Mouse (Mus musculus) thymus, adult 2 months (tissue): Measurements from ENCODE around the gene Fancd2os. TPM values are rescaled to one million over a fixed set of nuclear protein-coding genes. Genes with fewer than 3 reads are reported as not detected.

Experiments
- DNase-seq: peaks from one replicate; pipeline ENCODE4 v3.0.0; 2021
- H3K27ac ChIP-seq: fragments of 200-500 bp; 2 replicates; pipeline ENCODE4 v1.5.1; 2012; ENCODE audit warnings: low read length, control low read depth; ENCODE audit not compliant: control insufficient read depth, insufficient read depth
- H3K27me3 ChIP-seq: fragments of 200-500 bp; 2 replicates; pipeline ENCODE4 v1.6.1; 2012; ENCODE audit warnings: mild to moderate bottlenecking, low read length, moderate library complexity, mixed read lengths; ENCODE audit not compliant: control insufficient read depth, insufficient read depth
- H3K36me3 ChIP-seq: fragments of 200-500 bp; 2 replicates; pipeline ENCODE4 v1.6.1; 2012; ENCODE audit warnings: mild to moderate bottlenecking, low read length, moderate library complexity; ENCODE audit not compliant: control insufficient read depth, insufficient read depth
- H3K4me1 ChIP-seq: fragments of 200-500 bp; replicated peaks from 2 replicates; pipeline ENCODE4 v1.6.1; 2012; ENCODE audit warnings: low read length; ENCODE audit not compliant: control insufficient read depth, insufficient read depth
- H3K4me3 ChIP-seq: fragments of 200-500 bp; 2 replicates; pipeline ENCODE4 v1.5.1; 2012; ENCODE audit warnings: mild to moderate bottlenecking, low read length, control low read depth, moderate library complexity; ENCODE audit not compliant: control insufficient read depth, insufficient read depth
- CTCF ChIP-seq: fragments of 200-500 bp; IDR thresholded peaks from 2 replicates; pipeline ENCODE4 v1.5.1; 2012; ENCODE audit warnings: mild to moderate bottlenecking, control low read depth, low read length, moderate library complexity, borderline replicate concordance; ENCODE audit not compliant: control insufficient read depth, poor library complexity, insufficient read depth; ENCODE audit errors: extremely low read depth
- POLR2A ChIP-seq: fragments of 200-500 bp; IDR thresholded peaks from 2 replicates; pipeline ENCODE4 v1.6.1; 2012; ENCODE audit warnings: mild to moderate bottlenecking, low read length, control low read depth, moderate library complexity; ENCODE audit not compliant: control insufficient read depth, poor library complexity, insufficient read depth; ENCODE audit errors: extremely low read depth
- WGBS: fragments of 180-500 bp; shearing (Covaris S2); methylation state at CpG from one replicate; pipeline ENCODE4 v1.1.7; 2018; 5-methylcytosine and 5-hydroxymethylcytosine counted together
- polyA plus RNA-seq: library from polyadenylated mRNA; depleted of rRNA; stranded (reverse); fragments of >200 nt; gene quantifications from 2 replicates; pipeline ENCODE4 v1.2.3, GENCODE M21; 2012

Fancd2os gene
- polyA plus RNA-seq, 1 experiment, result not detected

DNA sequence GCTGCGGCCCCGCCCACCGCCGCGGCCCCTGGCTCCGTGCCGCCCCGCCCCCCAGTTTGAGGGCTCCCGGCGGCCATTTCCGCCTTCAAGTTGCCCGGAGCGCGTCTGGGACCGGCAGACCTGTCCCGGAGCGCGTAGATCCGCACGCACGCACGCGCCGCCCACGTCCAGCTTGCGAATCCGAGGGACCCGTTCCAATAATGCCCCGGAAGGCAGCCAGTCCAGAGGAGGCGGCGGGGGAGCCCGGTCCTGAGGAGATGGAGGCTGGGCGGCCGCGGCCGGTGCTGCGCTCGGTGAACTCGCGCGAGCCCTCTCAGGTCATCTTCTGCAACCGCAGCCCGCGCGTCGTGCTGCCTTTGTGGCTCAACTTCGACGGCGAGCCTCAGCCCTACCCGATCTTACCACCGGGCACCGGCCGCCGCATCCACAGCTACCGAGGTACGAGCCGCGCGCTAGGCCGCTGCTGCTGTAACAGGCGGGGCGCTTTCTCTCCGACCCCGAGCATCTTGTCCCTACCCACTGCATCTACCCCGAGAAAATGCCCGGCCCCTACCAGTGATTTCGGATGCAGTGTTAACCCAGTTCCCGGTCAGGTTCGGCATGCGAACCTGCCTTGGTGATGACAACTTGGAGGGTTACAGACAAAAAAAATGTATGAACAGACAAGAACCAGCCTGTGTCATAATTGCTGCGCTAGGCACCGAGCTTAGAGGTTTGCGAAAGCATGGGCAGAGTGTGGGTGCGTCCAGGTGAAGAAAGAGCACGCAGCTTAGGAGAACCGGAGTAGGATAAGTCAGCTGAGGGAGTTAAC lies 23.6 kb upstream of the Fancd2os start, which contains the start of gene Vhl:
Gene Vhl (plus strand): TSS at position 19 of the 811 bp plus-strand sequence.
- WGBS, result 1% methylated on average over 74 of the region's 76 CpGs
- TF ChIP-seq POLR2A, result no peak
- TF ChIP-seq CTCF, result no peak
- Histone ChIP-seq H3K36me3 (peaks cover 7% of the 10 kb centered on the region), H3K27me3 (no peaks in the 10 kb centered on the region), H3K4me3 (peak within 1 kb of the TSS; percentile 76), H3K4me1 (peaks cover 10% of the 10 kb centered on the region), H3K27ac (no peak within 1 kb of the TSS)
- peak; percentile 85 for DNase-seq

DNA sequence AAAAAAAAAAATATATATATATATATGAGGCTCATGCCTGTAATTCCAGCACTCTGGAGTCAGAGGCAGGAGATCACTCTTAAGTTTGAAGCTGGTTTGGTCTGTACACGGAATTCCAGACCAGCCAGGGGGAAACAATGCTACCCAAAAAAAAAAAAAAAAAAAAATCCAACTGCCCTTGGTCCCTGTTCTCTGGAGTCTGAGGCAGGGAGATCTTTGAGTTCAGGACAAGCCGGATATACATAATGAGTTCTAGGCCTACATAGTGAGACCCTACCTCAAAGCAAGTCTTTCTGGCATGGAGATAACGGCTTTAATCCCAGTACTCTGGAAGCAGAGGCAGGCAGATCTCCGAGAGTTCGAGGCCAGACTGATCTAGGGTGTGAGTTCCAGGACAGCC lies 22.9 kb upstream of the Fancd2os start:
- Histone ChIP-seq H3K36me3 (peaks cover 4% of the 10 kb centered on the region; the same call in 1 of the 2 replicates), H3K27ac (no peak overlapping the region), H3K4me1 (peaks cover 10% of the 10 kb centered on the region), H3K27me3 (no peaks in the 10 kb centered on the region), H3K4me3 (peak overlapping the region; percentile 25; the same call in 1 of the 2 replicates)
- TF ChIP-seq CTCF, result no peak
- no peak for DNase-seq
- 48% methylated on average over 5 of the region's 5 CpGs for WGBS

DNA sequence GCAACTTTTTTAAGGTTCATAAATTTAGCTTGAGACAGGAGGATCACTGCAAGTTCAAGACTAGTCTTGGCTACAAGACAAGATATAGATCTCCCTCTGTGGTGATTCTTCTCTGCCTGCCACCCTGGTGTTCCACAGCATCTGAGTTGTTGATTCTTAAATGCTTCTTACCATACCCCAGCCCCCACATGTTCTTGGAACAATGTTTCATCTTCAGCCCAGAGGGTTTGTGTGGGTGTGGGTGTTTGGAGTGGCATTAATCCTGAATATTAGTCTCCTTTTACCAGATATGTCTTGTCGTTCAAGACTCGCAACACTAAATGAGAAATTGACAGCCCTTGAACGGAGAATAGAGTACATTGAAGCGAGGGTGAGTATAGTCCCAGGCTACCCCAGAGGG lies 15.0 kb upstream of the Fancd2os start:
- H3K27me3 ChIP-seq, result no peaks in the 10 kb centered on the region
- TF ChIP-seq POLR2A (no peak), CTCF (no peak)
- WGBS, result 98% methylated on average over 4 of the region's 4 CpGs
- H3K4me1 ChIP-seq, result no peaks in the 10 kb centered on the region
- DNase-seq, result no peak
- H3K36me3 ChIP-seq, result peaks cover 31% of the 10 kb centered on the region
- H3K4me3 ChIP-seq, result no peak overlapping the region
- H3K27ac ChIP-seq, result no peak overlapping the region

DNA sequence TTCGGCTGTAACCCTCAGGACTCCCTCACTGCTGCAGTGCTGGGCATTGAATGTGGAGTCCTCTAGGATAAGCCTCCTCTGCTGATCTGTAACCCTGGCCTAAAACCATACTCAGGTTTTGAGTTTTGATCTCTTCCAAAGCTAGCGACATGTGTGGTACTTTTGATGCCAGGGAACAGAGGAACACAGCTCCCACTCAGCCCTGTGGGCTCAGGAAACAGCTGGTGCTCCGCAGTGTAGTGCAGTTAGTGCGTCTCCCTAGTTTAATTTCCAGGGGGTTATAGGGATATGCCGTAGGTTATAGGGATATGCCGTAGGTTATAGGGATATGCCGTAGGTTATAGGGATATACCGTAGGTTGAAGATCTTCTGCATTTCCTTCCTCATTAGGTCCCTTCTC lies 14.5 kb upstream of the Fancd2os start:
- no peaks in the 10 kb centered on the region for H3K4me1 ChIP-seq
- no peak overlapping the region for H3K4me3 ChIP-seq
- no peak for DNase-seq
- TF ChIP-seq CTCF, result no peak
- no peak for TF ChIP-seq POLR2A
- 92% methylated on average over 8 of the region's 8 CpGs for WGBS
- peaks cover 35% of the 10 kb centered on the region for H3K36me3 ChIP-seq
- H3K27ac ChIP-seq, result no peak overlapping the region
- H3K27me3 ChIP-seq, result no peaks in the 10 kb centered on the region

DNA sequence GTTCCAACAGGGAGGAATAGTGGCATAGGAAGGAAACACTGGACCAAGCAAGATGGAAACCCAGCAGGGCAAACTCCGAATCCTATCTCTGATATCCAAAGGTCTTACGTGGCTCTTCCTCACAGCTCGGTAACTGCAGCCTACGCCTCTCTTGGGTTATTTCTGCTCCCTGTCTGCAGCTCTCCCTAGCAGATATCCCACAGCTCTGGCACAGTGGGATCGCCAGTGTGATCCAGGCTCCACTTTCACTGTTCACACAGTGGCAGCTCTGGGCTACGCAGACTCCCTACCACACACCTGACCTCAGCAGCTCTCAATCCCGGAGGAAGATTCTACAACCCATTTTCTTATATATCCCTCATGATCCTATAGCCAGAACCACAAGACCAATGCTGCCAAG lies 13.6 kb upstream of the Fancd2os start:
- TF ChIP-seq CTCF, result no peak
- TF ChIP-seq POLR2A, result no peak
- Histone ChIP-seq H3K4me1 (no peaks in the 10 kb centered on the region), H3K4me3 (no peak overlapping the region), H3K27ac (no peak overlapping the region), H3K36me3 (peaks cover 35% of the 10 kb centered on the region), H3K27me3 (no peaks in the 10 kb centered on the region)
- DNase-seq, result no peak
- WGBS, result 99% methylated on average over 7 of the region's 7 CpGs

DNA sequence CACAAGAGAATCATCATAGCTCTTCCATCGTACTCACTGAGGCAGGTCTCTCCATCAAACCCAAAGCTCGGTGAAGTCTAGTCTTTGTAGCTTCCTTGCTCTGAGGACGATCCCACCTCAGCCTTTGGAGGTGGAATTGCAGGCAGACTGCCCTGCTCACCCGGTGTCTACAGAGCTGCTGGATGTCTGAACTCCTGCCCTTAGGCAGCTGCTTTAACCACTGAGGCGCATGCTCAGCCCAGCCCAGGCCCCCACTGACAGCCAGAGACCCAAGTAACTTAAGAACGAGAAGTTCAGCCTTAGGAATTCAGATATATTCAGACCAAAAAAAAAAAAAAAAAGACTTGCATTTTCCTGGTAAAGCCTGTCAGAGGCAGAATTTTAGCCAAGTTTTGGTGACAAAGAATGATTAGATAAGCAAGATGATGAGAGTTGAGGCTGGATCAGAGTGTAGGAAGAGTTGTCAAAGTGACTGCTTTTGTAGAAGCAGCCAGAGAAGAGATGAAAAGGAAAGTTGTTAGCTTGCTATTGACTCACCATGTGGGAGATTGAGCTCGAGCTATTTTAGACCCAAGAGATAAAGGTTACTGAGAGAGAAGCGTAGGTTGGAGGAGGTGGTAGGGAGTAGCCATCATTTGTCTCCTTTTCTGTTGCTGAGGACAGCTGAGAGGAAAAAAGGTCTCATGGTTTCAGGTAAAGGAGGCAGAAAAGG lies 11.9 kb upstream of the Fancd2os start:
- Histone ChIP-seq H3K4me3 (no peak overlapping the region), H3K4me1 (no peaks in the 10 kb centered on the region), H3K27ac (no peak overlapping the region), H3K27me3 (no peaks in the 10 kb centered on the region), H3K36me3 (peaks cover 28% of the 10 kb centered on the region)
- 85% methylated on average over 8 of the region's 8 CpGs for WGBS
- TF ChIP-seq CTCF (no peak), POLR2A (no peak)
- no peak for DNase-seq

DNA sequence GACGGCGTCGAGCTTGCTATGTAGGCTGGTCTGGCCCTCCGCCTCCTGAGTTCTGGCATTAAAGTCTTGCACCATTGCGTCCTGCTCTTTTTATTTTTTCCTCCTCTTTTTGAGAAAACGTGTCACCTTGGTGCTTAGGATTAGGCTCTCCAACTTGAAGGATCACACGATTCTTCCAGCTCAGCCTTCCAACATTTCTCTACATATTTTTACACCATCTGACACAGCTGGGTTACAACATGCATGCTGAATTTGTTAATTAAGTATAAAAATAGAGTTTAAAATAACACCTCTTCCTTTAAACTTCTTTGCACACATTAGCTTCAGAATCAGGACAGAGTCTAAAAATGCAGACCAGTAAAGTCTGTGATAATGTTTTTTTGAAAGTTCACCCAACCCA lies 8.8 kb upstream of the Fancd2os start:
- TF ChIP-seq POLR2A (no peak), CTCF (no peak)
- H3K36me3 ChIP-seq, result peaks cover 7% of the 10 kb centered on the region; the same call in 1 of the 2 replicates
- WGBS, result 97% methylated on average over 7 of the region's 7 CpGs
- H3K27me3 ChIP-seq, result no peaks in the 10 kb centered on the region
- H3K4me1 ChIP-seq, result peaks cover 6% of the 10 kb centered on the region
- H3K27ac ChIP-seq, result no peak overlapping the region
- no peak for DNase-seq
- H3K4me3 ChIP-seq, result no peak overlapping the region
